Mouse (Mus musculus) intestine, embryonic 14.5 days (tissue): ENCODE measurements at regions not wholly inside any gene's neighbourhood (a gene's known extent, or its start where the extent isn't known, plus 50 kb on each side); places are given as distances from the start of the nearest gene placed in this dataset.

Experiments used
- ATAC-seq: fragments of 200-750 bp; cut with Nextera tagmentation; replicated peaks from 2 replicates; pipeline ENCODE4 v1.8.0; 2017; ENCODE audit warnings: low read depth, moderate number of reproducible peaks, moderate TSS enrichment, moderate library complexity; ENCODE audit not compliant: low FRiP score, low TSS enrichment
- DNase-seq: peaks from one replicate; pipeline ENCODE4 v3.0.0-alpha.2; 2018; ENCODE audit warnings: low spot score
- H3K27ac ChIP-seq: fragments of 300-500 bp; sonication (generic); 2 replicates; pipeline ENCODE4 v1.5.1; 2014; ENCODE audit warnings: low read depth, mild to moderate bottlenecking, control low read depth
- H3K27me3 ChIP-seq: fragments of 300-500 bp; sonication (generic); replicated peaks from 2 replicates; pipeline ENCODE4 v1.6.1; 2014; ENCODE audit warnings: low read length, control low read depth; ENCODE audit not compliant: control insufficient read depth, insufficient read depth
- H3K36me3 ChIP-seq: fragments of 300-500 bp; sonication (generic); 2 replicates; pipeline ENCODE4 v1.6.1; 2014; ENCODE audit warnings: low read length, control low read depth; ENCODE audit not compliant: control insufficient read depth, insufficient read depth
- H3K4me1 ChIP-seq: fragments of 300-500 bp; sonication (generic); replicated peaks from 2 replicates; pipeline ENCODE4 v1.6.1; 2014; ENCODE audit warnings: low read length, control low read depth, mixed read lengths; ENCODE audit not compliant: control insufficient read depth, insufficient read depth
- H3K4me2 ChIP-seq: fragments of 300-500 bp; sonication (generic); 2 replicates; pipeline ENCODE4 v1.6.1; 2014; ENCODE audit warnings: low read length
- H3K4me3 ChIP-seq: fragments of 300-500 bp; sonication (generic); 2 replicates; pipeline ENCODE4 v1.5.1; 2014; ENCODE audit warnings: low read depth, low read length, control low read depth, mixed read lengths
- H3K9ac ChIP-seq: fragments of 300-500 bp; sonication (generic); 2 replicates; pipeline ENCODE4 v1.6.1; 2014; ENCODE audit warnings: mild to moderate bottlenecking, low read length
- H3K9me3 ChIP-seq: fragments of 300-500 bp; sonication (generic); 2 replicates; pipeline ENCODE4 v1.6.1; 2016; ENCODE audit warnings: low read length, control low read depth; ENCODE audit not compliant: control insufficient read depth
- WGBS: fragments of 180-500 bp; shearing (Covaris S2); extraction: QIAGEN DNeasy Blood & Tissue Kit; methylation state at CpG from one replicate; pipeline ENCODE4 v1.1.7; 2014; 5-methylcytosine and 5-hydroxymethylcytosine counted together

GRCm38 (mm10) chr3:21423139-21423538 is 653.3 kb upstream of the Tbl1xr1 start:
- 84% methylated on average over 5 of the region's 5 CpGs for WGBS
- Histone ChIP-seq H3K4me3 (no peak overlapping the region), H3K9ac (no peak overlapping the region), H3K9me3 (no peaks in the 10 kb centered on the region), H3K4me1 (0 out of 2 replicates have a peak, but pooled peaks cover 6% of the 10 kb centered on the region), H3K27me3 (no peaks in the 10 kb centered on the region), H3K27ac (no peak overlapping the region), H3K4me2 (no peak overlapping the region), H3K36me3 (no peaks in the 10 kb centered on the region)
- DNase-seq = no peak
- no peak for ATAC-seq

- Histone ChIP-seq H3K9ac (no peak overlapping the region), H3K4me2 (no peak overlapping the region), H3K27me3 (no peaks in the 10 kb centered on the region), H3K4me1 (0 out of 2 replicates have a peak, but pooled peaks cover 6% of the 10 kb centered on the region), H3K4me3 (no peak overlapping the region), H3K27ac (no peak overlapping the region), H3K9me3 (no peaks in the 10 kb centered on the region), H3K36me3 (no peaks in the 10 kb centered on the region)
- 59% methylated on average over 6 of the region's 6 CpGs for WGBS
- no peak; the same call in 1 of the 2 replicates for ATAC-seq
- no peak for DNase-seq
Measured at GRCm38 (mm10) chr3:21426538-21426937, 649.9 kb upstream of the Tbl1xr1 start.

- Histone ChIP-seq H3K4me3 (no peak overlapping the region), H3K36me3 (no peaks in the 10 kb centered on the region), H3K9ac (no peak overlapping the region), H3K4me2 (no peak overlapping the region), H3K9me3 (no peaks in the 10 kb centered on the region), H3K27me3 (no peaks in the 10 kb centered on the region), H3K4me1 (0 out of 2 replicates have a peak, but pooled peaks cover 6% of the 10 kb centered on the region), H3K27ac (no peak overlapping the region)
- 46% methylated on average over 6 of the region's 6 CpGs for WGBS
- ATAC-seq = no peak
- no peak for DNase-seq
Measured at GRCm38 (mm10) chr3:21427408-21428031, 648.9 kb upstream of the Tbl1xr1 start.

- Histone ChIP-seq H3K9ac (no peak overlapping the region), H3K4me1 (0 out of 2 replicates have a peak, but pooled peaks cover 6% of the 10 kb centered on the region), H3K9me3 (no peaks in the 10 kb centered on the region), H3K4me2 (no peak overlapping the region), H3K27me3 (no peaks in the 10 kb centered on the region), H3K4me3 (no peak overlapping the region), H3K36me3 (no peaks in the 10 kb centered on the region), H3K27ac (no peak overlapping the region)
- no peak for ATAC-seq
- 34% methylated on average over 2 of the region's 2 CpGs for WGBS
- no peak for DNase-seq
Measured at GRCm38 (mm10) chr3:21428120-21428519, 648.3 kb upstream of the Tbl1xr1 start.

- no peak overlapping the region for H3K4me3 ChIP-seq
- H3K9ac ChIP-seq = no peak overlapping the region
- no peak overlapping the region for H3K27ac ChIP-seq
- DNase-seq = no peak
- no peak overlapping the region for H3K4me2 ChIP-seq
- 0 out of 2 replicates have a peak, but pooled peaks cover 5% of the 10 kb centered on the region for H3K9me3 ChIP-seq
- no peaks in the 10 kb centered on the region for H3K27me3 ChIP-seq
- H3K4me1 ChIP-seq = 0 out of 2 replicates have a peak, but pooled peaks cover 4% of the 10 kb centered on the region
- no peaks in the 10 kb centered on the region for H3K36me3 ChIP-seq
- ATAC-seq = no peak
- WGBS = 38% methylated on average over 4 of the region's 4 CpGs
Measured at GRCm38 (mm10) chr3:21464245-21464644, 612.2 kb upstream of the Tbl1xr1 start.

GRCm38 (mm10) chr3:21466113-21466645 is 610.3 kb upstream of the Tbl1xr1 start:
- H3K36me3 ChIP-seq = no peaks in the 10 kb centered on the region
- H3K4me2 ChIP-seq = no peak overlapping the region
- H3K27me3 ChIP-seq = no peaks in the 10 kb centered on the region
- no peak overlapping the region for H3K27ac ChIP-seq
- H3K4me1 ChIP-seq = 0 out of 2 replicates have a peak, but pooled peaks cover 4% of the 10 kb centered on the region
- peak; percentile 52 for DNase-seq
- no peak overlapping the region for H3K9ac ChIP-seq
- no peak overlapping the region for H3K4me3 ChIP-seq
- ATAC-seq = no peak
- H3K9me3 ChIP-seq = 0 out of 2 replicates have a peak, but pooled peaks cover under 1% of the 10 kb centered on the region
- WGBS = 34% methylated on average over 7 of the region's 7 CpGs

GRCm38 (mm10) chr3:21477366-21477765 is 599.1 kb upstream of the Tbl1xr1 start:
- H3K4me3 ChIP-seq = no peak overlapping the region
- H3K9ac ChIP-seq = no peak overlapping the region
- WGBS = 65% methylated on average over 4 of the region's 4 CpGs
- no peaks in the 10 kb centered on the region for H3K9me3 ChIP-seq
- H3K27me3 ChIP-seq = no peaks in the 10 kb centered on the region
- H3K4me1 ChIP-seq = peaks cover 10% of the 10 kb centered on the region
- ATAC-seq = no peak
- no peak overlapping the region for H3K4me2 ChIP-seq
- H3K27ac ChIP-seq = no peak overlapping the region
- H3K36me3 ChIP-seq = no peaks in the 10 kb centered on the region
- no peak for DNase-seq

GRCm38 (mm10) chr3:21479021-21479795 is 597.2 kb upstream of the Tbl1xr1 start:
- Histone ChIP-seq H3K4me1 (peaks cover 10% of the 10 kb centered on the region), H3K9ac (no peak overlapping the region), H3K9me3 (no peaks in the 10 kb centered on the region), H3K4me3 (no peak overlapping the region), H3K27ac (0 out of 2 replicates have a peak overlapping the region, but pooled peaks have one; percentile 39), H3K27me3 (no peaks in the 10 kb centered on the region), H3K36me3 (no peaks in the 10 kb centered on the region), H3K4me2 (no peak overlapping the region)
- DNase-seq = no peak
- ATAC-seq = no peak
- 19% methylated on average over 5 of the region's 5 CpGs for WGBS
